Mouse (Mus musculus) bone marrow macrophage, adult 2 months (primary cell): ENCODE data around the gene 2310033P09Rik.

Experiments
- CTCF ChIP-seq: IDR thresholded peaks from 2 replicates; pipeline ENCODE4 v1.5.1; 2012; ENCODE audit warnings: low read depth, mild to moderate bottlenecking, low read length, moderate library complexity
- POLR2A ChIP-seq: IDR thresholded peaks from 2 replicates; pipeline ENCODE4 v1.6.1; 2012; ENCODE audit warnings: mild to moderate bottlenecking, low read depth, low read length, borderline replicate concordance

GRCm38 (mm10) chr11:59161398-59161797 lies 46.7 kb upstream of the 2310033P09Rik start:
- TF ChIP-seq CTCF (no peak), POLR2A (no peak)
